Mouse (Mus musculus) liver, adult 2 months (tissue): Measurements from ENCODE around the gene Olfr697. TPM values are rescaled to one million over a fixed set of nuclear protein-coding genes. Genes with fewer than 3 reads are reported as not detected.

ENCODE experiments used
- DNase-seq: peaks from one replicate; pipeline ENCODE4 v3.0.0-alpha.2; 2011; ENCODE audit warnings: low read depth, low spot score; ENCODE audit errors: extremely low read depth
- H3K27ac ChIP-seq: fragments of 200-500 bp; replicated peaks from 2 replicates; pipeline ENCODE4 v1.5.1; 2012; ENCODE audit warnings: low read depth, mild to moderate bottlenecking, control low read depth, inconsistent platforms, low read length; ENCODE audit not compliant: insufficient read depth
- H3K27me3 ChIP-seq: fragments of 200-500 bp; 2 replicates; pipeline ENCODE4 v1.6.1; 2012; ENCODE audit warnings: mild to moderate bottlenecking, moderate library complexity, low read length, inconsistent platforms; ENCODE audit not compliant: control insufficient read depth, insufficient read depth
- H3K36me3 ChIP-seq: fragments of 200-500 bp; 2 replicates; pipeline ENCODE4 v1.6.1; 2012; ENCODE audit warnings: low read length, inconsistent platforms; ENCODE audit not compliant: control insufficient read depth, insufficient read depth
- H3K4me1 ChIP-seq: fragments of 200-500 bp; 2 replicates; pipeline ENCODE4 v1.6.1; 2011; ENCODE audit warnings: low read length; ENCODE audit not compliant: control insufficient read depth, insufficient read depth
- H3K4me3 ChIP-seq: fragments of 200-500 bp; 2 replicates; pipeline ENCODE4 v1.5.1; 2011; ENCODE audit warnings: low read depth, mild to moderate bottlenecking, control low read depth, low read length, moderate library complexity; ENCODE audit not compliant: insufficient read depth
- H3K79me2 ChIP-seq: fragments of 200-500 bp; 2 replicates; pipeline ENCODE4 v1.6.1; 2012; ENCODE audit warnings: inconsistent platforms, mild to moderate bottlenecking, low read length, moderate library complexity; ENCODE audit not compliant: control insufficient read depth, insufficient read depth
- H3K9ac ChIP-seq: fragments of 200-500 bp; 2 replicates; pipeline ENCODE4 v1.6.1; 2012; ENCODE audit warnings: low read depth, mild to moderate bottlenecking, control low read depth, inconsistent platforms, low read length
- CTCF ChIP-seq: fragments of 200-500 bp; IDR thresholded peaks from 2 replicates; pipeline ENCODE4 v1.5.1; 2011; ENCODE audit warnings: low read depth, low read length, control low read depth
- POLR2A ChIP-seq: fragments of 200-500 bp; IDR thresholded peaks from 2 replicates; pipeline ENCODE4 v1.6.1; 2011; ENCODE audit warnings: low read length, control low read depth; ENCODE audit not compliant: insufficient read depth; ENCODE audit errors: extremely low read depth
- WGBS: fragments of 180-500 bp; shearing (Covaris S2); methylation state at CpG from one replicate; pipeline ENCODE4 v1.1.7; 2018; 5-methylcytosine and 5-hydroxymethylcytosine counted together
- polyA plus RNA-seq: library from polyadenylated mRNA; depleted of rRNA; stranded (reverse); fragments of >200 nt; gene quantifications from 2 replicates; pipeline ENCODE4 v1.2.3, GENCODE M21; 2012; rRNA removed
- total RNA-seq: library from RNA; depleted of rRNA; stranded (reverse); fragments of >200 nt; gene quantifications from 2 replicates; pipeline ENCODE4 v1.2.3, GENCODE M21; 2014; rRNA removed

Olfr697 gene
- total and polyA plus RNA-seq, 2 experiments, result not detected

- Histone ChIP-seq H3K4me3 (no peak within 1 kb of the TSS), H3K4me1 (no peaks in the 10 kb centered on the region), H3K79me2 (no peaks in the 10 kb centered on the region), H3K27ac (no peak within 1 kb of the TSS), H3K36me3 (no peaks in the 10 kb centered on the region), H3K9ac (no peak within 1 kb of the TSS), H3K27me3 (no peaks in the 10 kb centered on the region)
- TF ChIP-seq CTCF (no peak), POLR2A (no peak)
- DNase-seq, result no peak
- 95% methylated on average over 1 of the region's 1 CpGs for WGBS
Observed at GRCm38 (mm10) chr7:106691714-106692113, 50.5 kb downstream of the Olfr697 start, which contains the start of gene Olfr694. Gene Olfr694, minus strand, starts transcription at chr7:106691814.

Other genes with a start within 250 kb of the Olfr697 start
- not detected in 2 replicates for gene Olfr693, start 61.9 kb downstream of the Olfr697 start, total RNA-seq
- not detected in 2 replicates for gene Olfr693, start 61.9 kb downstream of the Olfr697 start, polyA plus RNA-seq
- not detected in 2 replicates for gene Olfr694, start 50.6 kb downstream of the Olfr697 start, total RNA-seq
- gene Olfr694, start 50.6 kb downstream of the Olfr697 start, polyA plus RNA-seq, result not detected in 2 replicates
- gene Olfr695, start 26.0 kb downstream of the Olfr697 start, total RNA-seq, result not detected in 2 replicates
- gene Olfr695, start 26.0 kb downstream of the Olfr697 start, polyA plus RNA-seq, result not detected in 2 replicates
- not detected in 2 replicates for gene Olfr698, start 13.0 kb upstream of the Olfr697 start, total RNA-seq
- not detected in 2 replicates for gene Olfr698, start 13.0 kb upstream of the Olfr697 start, polyA plus RNA-seq
- not detected in 2 replicates for gene Olfr699, start 50.8 kb upstream of the Olfr697 start, total RNA-seq
- gene Olfr699, start 50.8 kb upstream of the Olfr697 start, polyA plus RNA-seq, result not detected in 2 replicates
- gene Olfr700, start 66.4 kb upstream of the Olfr697 start, total RNA-seq, result not detected in 2 replicates
- not detected in 2 replicates for gene Olfr700, start 66.4 kb upstream of the Olfr697 start, polyA plus RNA-seq
- gene Olfr701, start 71.7 kb upstream of the Olfr697 start, total RNA-seq, result not detected in 2 replicates
- not detected in 2 replicates for gene Olfr701, start 71.7 kb upstream of the Olfr697 start, polyA plus RNA-seq
- gene Olfr702, start 91.5 kb upstream of the Olfr697 start, total RNA-seq, result not detected in 2 replicates
- not detected in 2 replicates for gene Olfr702, start 91.5 kb upstream of the Olfr697 start, polyA plus RNA-seq
- gene Olfr703, start 100.9 kb upstream of the Olfr697 start, total RNA-seq, result not detected in 2 replicates
- not detected in 2 replicates for gene Olfr703, start 100.9 kb upstream of the Olfr697 start, polyA plus RNA-seq
- gene Olfr704, start 120.7 kb upstream of the Olfr697 start, total RNA-seq, result not detected in 2 replicates
- not detected in 2 replicates for gene Olfr704, start 120.7 kb upstream of the Olfr697 start, polyA plus RNA-seq
- not detected in 2 replicates for gene Olfr705, start 134.4 kb upstream of the Olfr697 start, total RNA-seq
- not detected in 2 replicates for gene Olfr705, start 134.4 kb upstream of the Olfr697 start, polyA plus RNA-seq
- not detected in 2 replicates for gene Olfr706, start 145.7 kb upstream of the Olfr697 start, total RNA-seq
- gene Olfr706, start 145.7 kb upstream of the Olfr697 start, polyA plus RNA-seq, result not detected in 2 replicates
- gene Olfr707, start 158.8 kb upstream of the Olfr697 start, total RNA-seq, result not detected in 2 replicates
- not detected in 2 replicates for gene Olfr707, start 158.8 kb upstream of the Olfr697 start, polyA plus RNA-seq
- not detected in 2 replicates for gene Olfr1532-ps1, start 165.6 kb upstream of the Olfr697 start, total RNA-seq
- gene Olfr1532-ps1, start 165.6 kb upstream of the Olfr697 start, polyA plus RNA-seq, result not detected in 2 replicates
- gene Olfr709-ps1, start 189.8 kb upstream of the Olfr697 start, total RNA-seq, result not detected in 2 replicates
- gene Olfr709-ps1, start 189.8 kb upstream of the Olfr697 start, polyA plus RNA-seq, result not detected in 2 replicates
- not detected in 2 replicates for gene Olfr710, start 205.9 kb upstream of the Olfr697 start, total RNA-seq
- gene Olfr710, start 205.9 kb upstream of the Olfr697 start, polyA plus RNA-seq, result not detected in 2 replicates
- not detected in 2 replicates for gene Olfr6, start 221.5 kb upstream of the Olfr697 start, total RNA-seq
- not detected in 2 replicates for gene Olfr6, start 221.5 kb upstream of the Olfr697 start, polyA plus RNA-seq
- not detected in 2 replicates for gene Olfr711, start 233.0 kb upstream of the Olfr697 start, total RNA-seq
- gene Olfr711, start 233.0 kb upstream of the Olfr697 start, polyA plus RNA-seq, result not detected in 2 replicates